Mouse (Mus musculus) testis, postnatal 14 days (tissue): ENCODE results near the gene Olfr1180.
"Not testable (repeated sequence)": the region's sequence is repeated elsewhere in the genome, so short reads cannot be mapped to it uniquely, and the experiment has no call there.

Experiments
- DNase-seq: peaks from one replicate; pipeline ENCODE4 v3.0.0; 2021; ENCODE audit warnings: low spot score

Olfr1180 gene

DNA sequence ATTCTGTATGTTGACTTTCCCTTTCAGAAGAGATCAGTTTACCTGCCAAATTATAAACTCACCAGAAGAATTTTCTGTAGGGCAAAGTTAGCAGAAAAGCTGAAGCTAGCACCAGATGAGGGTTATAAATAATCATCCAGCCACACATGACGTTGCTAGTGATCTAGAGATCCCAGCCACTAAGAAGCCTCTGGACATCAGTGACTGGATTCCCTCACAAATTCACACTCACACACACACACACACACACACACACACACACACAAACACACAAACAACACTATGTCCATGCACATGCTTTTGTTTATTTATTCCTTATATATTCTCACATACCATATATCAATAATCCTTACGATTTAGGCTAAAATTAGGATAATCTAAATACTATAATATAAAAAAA lies at the start of gene Olfr1180:
Olfr1180 (minus strand) TSS at position 101 of the 400 bp plus-strand sequence.
- DNase-seq = no peak

DNA sequence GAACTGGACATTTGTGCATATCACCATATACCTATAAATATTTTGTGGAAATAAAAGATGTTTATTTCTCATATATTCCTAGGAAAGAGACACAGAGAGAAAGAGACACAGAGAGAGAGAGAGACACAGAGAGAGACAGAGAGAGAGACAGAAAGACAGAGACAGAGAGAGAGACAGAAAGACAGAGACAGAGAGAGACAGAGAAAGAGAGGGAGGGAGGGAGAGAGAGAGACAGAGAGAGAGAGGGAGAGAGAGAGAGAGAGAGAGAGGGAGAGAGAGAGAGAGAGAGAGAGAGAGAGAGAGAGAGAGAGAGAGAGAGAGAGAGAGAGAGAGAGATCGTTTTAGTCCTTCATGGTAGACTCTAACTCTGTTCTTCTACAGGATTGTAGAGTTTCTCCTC lies 35.6 kb upstream of the Olfr1180 start, which contains the start of gene Olfr1183:
Olfr1183 (plus strand) TSS at position 301 of the 400 bp plus-strand sequence.
- not testable (repeated sequence) for DNase-seq

DNA sequence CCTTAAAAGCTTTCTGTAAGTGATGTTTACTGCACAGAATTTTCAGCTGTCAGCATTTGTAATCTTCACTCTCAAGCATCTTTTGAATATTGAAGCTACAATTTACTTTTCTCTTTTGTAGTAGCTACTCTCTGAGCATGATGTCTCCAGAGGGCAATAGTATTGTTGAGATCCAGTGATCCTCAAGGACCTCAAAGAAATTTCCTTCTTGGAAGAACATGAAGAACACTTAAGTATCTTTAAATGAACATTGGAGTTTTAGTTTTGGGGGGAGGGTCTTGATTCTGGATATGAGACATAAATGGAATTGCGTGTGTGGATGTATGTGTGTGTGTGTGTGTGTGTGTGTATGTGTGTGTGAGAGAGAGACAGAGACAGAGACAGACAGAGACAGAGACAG lies 30.1 kb upstream of the Olfr1180 start, which contains the start of gene Gm13757:
Gm13757 (minus strand) TSS at position 101 of the 400 bp plus-strand sequence.
- DNase-seq = no peak

DNA sequence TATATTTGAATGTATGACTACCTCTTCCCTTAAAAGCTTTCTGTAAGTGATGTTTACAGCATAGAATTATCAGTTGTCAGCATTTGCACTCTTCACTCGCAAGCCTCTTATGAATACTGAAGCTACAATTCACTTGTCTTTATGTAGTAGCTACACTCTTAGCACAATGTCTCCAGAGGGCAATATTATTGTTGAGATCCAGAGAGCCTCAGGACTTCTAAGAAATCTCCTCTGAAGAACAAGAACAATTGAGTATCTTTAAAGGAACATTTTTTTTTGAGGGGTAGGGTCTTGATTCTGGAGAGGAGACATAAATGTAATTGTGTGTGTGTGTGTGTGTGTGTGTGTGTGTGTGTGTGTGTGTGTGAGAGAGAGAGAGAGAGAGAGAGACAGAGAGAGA lies 7.1 kb upstream of the Olfr1180 start, which contains the start of gene Olfr1181:
Olfr1181 (minus strand) TSS at position 101 of the 400 bp plus-strand sequence.
- DNase-seq = no peak

DNA sequence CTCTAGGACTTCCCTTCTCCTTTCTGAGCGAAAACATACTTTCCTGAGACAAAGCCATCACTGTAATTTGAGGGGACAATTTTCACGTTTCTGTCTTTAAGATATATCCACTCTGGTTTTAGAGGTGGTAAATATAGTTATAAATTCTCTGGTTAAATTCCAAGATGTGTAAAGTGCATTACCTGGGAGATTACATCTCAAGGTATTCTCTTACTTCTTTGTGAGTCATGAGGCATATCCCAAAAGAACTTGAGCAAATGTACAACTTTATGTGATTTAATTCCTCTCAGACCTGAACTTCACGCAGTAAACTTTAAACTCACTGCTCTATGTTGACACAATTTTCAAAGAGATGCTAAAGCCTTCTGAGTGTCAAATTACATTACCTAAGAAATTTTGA lies 12.6 kb downstream of the Olfr1180 start, which contains the start of gene Olfr1179:
Olfr1179 (minus strand) TSS at position 101 of the 400 bp plus-strand sequence.
- DNase-seq = no peak

DNA sequence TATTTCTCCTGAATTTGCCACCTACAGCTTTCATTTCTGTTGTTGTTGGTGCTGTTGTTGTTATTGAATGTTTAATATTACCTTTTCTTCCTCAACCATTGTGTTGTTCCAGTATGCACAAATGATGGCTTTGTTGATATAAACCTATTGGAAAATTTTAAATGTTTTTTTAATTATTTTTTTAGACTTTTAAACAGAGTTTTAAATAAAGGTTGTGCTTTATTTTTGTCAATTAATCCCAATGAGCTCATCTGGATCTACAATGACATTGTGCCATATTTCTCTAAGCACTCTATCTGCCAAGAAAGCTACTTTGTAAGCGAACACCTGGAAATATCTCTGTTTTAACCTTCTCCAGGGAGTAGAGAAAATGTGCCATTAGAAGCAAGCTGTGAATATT lies 32.2 kb downstream of the Olfr1180 start, which contains the start of gene Olfr1178:
Olfr1178 (plus strand) TSS at position 301 of the 400 bp plus-strand sequence.
- no peak for DNase-seq
